Mouse (Mus musculus) midbrain, embryonic 10.5 days (tissue): ENCODE measurements around the gene Dgke. TPM values are rescaled to one million over a fixed set of nuclear protein-coding genes. Genes with fewer than 3 reads are reported as not detected.
A peak's percentile ranks its signal among the peaks of the same experiment; 100 is the strongest.
"Not testable (repeated sequence)": the region's sequence is repeated elsewhere in the genome, so short reads cannot be mapped to it uniquely, and the experiment has no call there.

ENCODE experiments used
- DNase-seq: peaks from one replicate; pipeline ENCODE4 v3.0.0-alpha.2; 2017; ENCODE audit warnings: low spot score
- H3K27ac ChIP-seq: fragments of 300-500 bp; sonication (generic); replicated peaks from 2 replicates; pipeline ENCODE4 v1.5.1; 2016; ENCODE audit warnings: mild to moderate bottlenecking
- H3K27me3 ChIP-seq: fragments of 300-500 bp; sonication (generic); 2 replicates; pipeline ENCODE4 v1.6.1; 2016; ENCODE audit warnings: low read depth, mild to moderate bottlenecking; ENCODE audit not compliant: poor library complexity, severe bottlenecking
- H3K36me3 ChIP-seq: fragments of 300-500 bp; sonication (generic); 2 replicates; pipeline ENCODE4 v1.6.1; 2016; ENCODE audit warnings: mild to moderate bottlenecking, moderate library complexity
- H3K4me1 ChIP-seq: fragments of 300-500 bp; sonication (generic); 2 replicates; pipeline ENCODE4 v1.6.1; 2016
- H3K4me3 ChIP-seq: fragments of 300-500 bp; sonication (generic); 2 replicates; pipeline ENCODE4 v1.5.1; 2016; ENCODE audit warnings: mild to moderate bottlenecking, moderate library complexity
- H3K9me3 ChIP-seq: fragments of 300-500 bp; sonication (generic); replicated peaks from 2 replicates; pipeline ENCODE4 v1.6.1; 2016; ENCODE audit warnings: mild to moderate bottlenecking
- WGBS: fragments of 180-500 bp; shearing (Covaris S2); methylation state at CpG from one replicate; pipeline ENCODE4 v1.1.7; 2016; 5-methylcytosine and 5-hydroxymethylcytosine counted together
- polyA plus RNA-seq: library from polyadenylated mRNA; unstranded; fragments of >200 nt; fragmentation: Nextera tagmentation; extraction: Ambion mirVana; gene quantifications from 2 replicates; pipeline ENCODE4 v1.2.1, GENCODE M21; 2016

The Dgke gene
- polyA plus RNA-seq, result 4.2 and 6.1 TPM in 2 replicates

GRCm38 (mm10) chr11:89066750-89067149 is at the start of gene Dgke:
Dgke (minus strand) TSS chr11:89066850.
- Histone ChIP-seq H3K27me3 (no peaks in the 10 kb centered on the region), H3K4me3 (no peak within 1 kb of the TSS), H3K27ac (no peak within 1 kb of the TSS; the same call in 1 of the 2 replicates), H3K4me1 (peaks cover 3% of the 10 kb centered on the region; the same call in 1 of the 2 replicates), H3K36me3 (no peaks in the 10 kb centered on the region), H3K9me3 (no peaks in the 10 kb centered on the region)
- WGBS, result 86% methylated on average over 1 of the region's 1 CpGs
- no peak for DNase-seq

- H3K4me3 ChIP-seq, result no peak overlapping the region
- WGBS, result 29% methylated on average over 12 of the region's 12 CpGs
- no peak overlapping the region for H3K27ac ChIP-seq
- H3K36me3 ChIP-seq, result no peaks in the 10 kb centered on the region
- peaks cover 5% of the 10 kb centered on the region for H3K4me1 ChIP-seq
- no peak for DNase-seq
- no peaks in the 10 kb centered on the region for H3K27me3 ChIP-seq
- H3K9me3 ChIP-seq, result no peaks in the 10 kb centered on the region
Measured at GRCm38 (mm10) chr11:89107180-89107807, 40.6 kb upstream of the Dgke start.

GRCm38 (mm10) chr11:89105823-89106222 is 39.2 kb upstream of the Dgke start:
- no peak overlapping the region for H3K27ac ChIP-seq
- H3K4me1 ChIP-seq, result peaks cover 8% of the 10 kb centered on the region
- peaks cover 11% of the 10 kb centered on the region; the same call in 1 of the 2 replicates for H3K27me3 ChIP-seq
- no peak overlapping the region for H3K4me3 ChIP-seq
- DNase-seq, result no peak
- H3K36me3 ChIP-seq, result no peaks in the 10 kb centered on the region
- 87% methylated on average over 11 of the region's 11 CpGs for WGBS
- no peaks in the 10 kb centered on the region for H3K9me3 ChIP-seq

GRCm38 (mm10) chr11:89105211-89105610 is 38.6 kb upstream of the Dgke start:
- Histone ChIP-seq H3K9me3 (no peaks in the 10 kb centered on the region), H3K27me3 (peaks cover 11% of the 10 kb centered on the region; the same call in 1 of the 2 replicates), H3K4me1 (peaks cover 14% of the 10 kb centered on the region), H3K4me3 (no peak overlapping the region), H3K27ac (no peak overlapping the region), H3K36me3 (no peaks in the 10 kb centered on the region)
- no peak for DNase-seq
- WGBS, result 91% methylated on average over 8 of the region's 8 CpGs

GRCm38 (mm10) chr11:89103166-89103565 is 36.5 kb upstream of the Dgke start:
- WGBS, result 87% methylated on average over 14 of the region's 14 CpGs
- H3K36me3 ChIP-seq, result no peaks in the 10 kb centered on the region
- peaks cover 11% of the 10 kb centered on the region; the same call in 1 of the 2 replicates for H3K27me3 ChIP-seq
- no peak for DNase-seq
- H3K27ac ChIP-seq, result no peak overlapping the region
- H3K4me1 ChIP-seq, result peaks cover 14% of the 10 kb centered on the region
- H3K4me3 ChIP-seq, result no peak overlapping the region
- no peaks in the 10 kb centered on the region for H3K9me3 ChIP-seq

DNA sequence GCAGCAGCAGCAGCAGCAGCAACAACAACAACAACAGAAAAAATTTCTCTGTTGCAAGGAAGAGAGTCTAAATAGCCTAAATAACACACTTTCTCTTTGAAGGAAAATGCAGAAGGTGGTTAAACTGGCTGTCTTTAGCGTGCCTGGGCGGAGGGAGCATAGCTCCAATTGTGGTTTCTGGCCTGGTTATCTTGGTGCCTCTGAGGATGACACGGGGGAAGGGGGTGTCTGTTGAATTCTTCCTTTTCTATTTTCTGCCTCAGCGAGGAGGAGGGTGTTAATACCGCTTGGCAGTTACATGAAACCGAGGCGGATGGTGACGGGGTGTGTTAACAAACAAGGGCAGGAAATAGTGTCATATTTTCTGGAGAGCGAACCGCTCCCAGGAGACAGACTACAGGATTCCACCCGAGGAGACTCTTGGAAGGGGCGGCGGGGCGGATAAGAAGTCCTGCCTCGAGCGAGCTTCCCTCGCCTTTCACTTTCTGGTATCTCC is 34.2 kb upstream of the Dgke start:
- 46% methylated on average over 17 of the region's 17 CpGs for WGBS
- H3K4me3 ChIP-seq, result peak overlapping the region; percentile 28; the same call in 1 of the 2 replicates
- H3K36me3 ChIP-seq, result no peaks in the 10 kb centered on the region
- no peaks in the 10 kb centered on the region for H3K9me3 ChIP-seq
- DNase-seq, result no peak
- peaks cover 11% of the 10 kb centered on the region; the same call in 1 of the 2 replicates for H3K27me3 ChIP-seq
- H3K27ac ChIP-seq, result no peak overlapping the region
- H3K4me1 ChIP-seq, result peaks cover 9% of the 10 kb centered on the region

- 2% methylated on average over 9 of the region's 9 CpGs for WGBS
- Histone ChIP-seq H3K27ac (no peak overlapping the region), H3K36me3 (no peaks in the 10 kb centered on the region), H3K27me3 (peaks cover 11% of the 10 kb centered on the region; the same call in 1 of the 2 replicates), H3K4me1 (peaks cover 9% of the 10 kb centered on the region), H3K9me3 (no peaks in the 10 kb centered on the region), H3K4me3 (peak overlapping the region; percentile 28; the same call in 1 of the 2 replicates)
- peak; percentile 83 for DNase-seq
Measured at GRCm38 (mm10) chr11:89100403-89100802, 33.8 kb upstream of the Dgke start.

DNA sequence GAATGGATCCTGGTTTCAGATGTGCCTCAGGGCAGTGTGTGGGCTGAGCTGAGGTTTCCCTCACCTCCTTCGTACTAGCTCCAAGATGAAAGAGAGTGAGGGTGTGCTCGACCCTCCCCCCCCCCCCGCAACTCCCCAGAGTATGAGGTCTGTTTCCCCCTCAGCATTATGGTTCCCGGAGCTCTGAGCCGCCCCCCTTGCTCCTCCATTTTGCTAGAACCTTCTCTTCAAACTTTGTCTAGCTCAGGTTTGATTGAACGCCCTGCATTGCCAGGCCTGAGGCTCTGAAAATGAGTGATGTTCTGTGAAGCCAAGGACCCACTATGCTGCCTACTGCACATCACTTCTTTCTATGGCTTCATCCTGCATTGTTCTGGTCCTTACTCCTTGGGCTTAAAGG is 32.3 kb upstream of the Dgke start:
- Histone ChIP-seq H3K4me3 (no peak overlapping the region), H3K36me3 (no peaks in the 10 kb centered on the region), H3K9me3 (no peaks in the 10 kb centered on the region), H3K27me3 (peaks cover 11% of the 10 kb centered on the region; the same call in 1 of the 2 replicates), H3K27ac (no peak overlapping the region), H3K4me1 (peaks cover 9% of the 10 kb centered on the region)
- DNase-seq, result no peak
- 87% methylated on average over 6 of the region's 6 CpGs for WGBS

- H3K27ac ChIP-seq, result no peak overlapping the region
- H3K36me3 ChIP-seq, result no peaks in the 10 kb centered on the region
- H3K27me3 ChIP-seq, result peaks cover 11% of the 10 kb centered on the region; the same call in 1 of the 2 replicates
- peaks cover 9% of the 10 kb centered on the region for H3K4me1 ChIP-seq
- no peak overlapping the region for H3K4me3 ChIP-seq
- DNase-seq, result no peak
- 86% methylated on average over 17 of the region's 17 CpGs for WGBS
- H3K9me3 ChIP-seq, result no peaks in the 10 kb centered on the region
Measured at GRCm38 (mm10) chr11:89098083-89098835, 31.6 kb upstream of the Dgke start.

DNA sequence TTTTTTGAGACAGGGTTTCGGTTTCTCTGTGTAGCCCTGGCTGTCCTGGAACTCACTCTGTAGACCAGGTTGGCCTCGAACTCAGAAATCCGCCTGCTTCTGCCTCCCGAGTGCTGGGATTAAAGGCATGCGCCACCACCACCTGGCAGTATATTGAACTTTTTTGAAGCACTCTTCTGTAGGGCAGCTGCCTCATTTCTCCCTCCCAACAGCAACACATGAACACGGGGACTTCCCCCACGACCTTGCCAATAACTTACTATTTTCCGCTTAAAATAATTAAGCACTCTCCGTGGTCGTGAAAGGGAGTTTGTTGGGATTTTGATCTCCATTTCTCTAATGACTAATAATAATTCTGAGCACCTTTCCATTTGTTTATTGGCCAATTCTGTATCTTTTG is 30.6 kb upstream of the Dgke start:
- not testable (repeated sequence) for H3K4me1 ChIP-seq, H3K4me3 ChIP-seq, H3K36me3 ChIP-seq, H3K9me3 ChIP-seq, DNase-seq, H3K27ac ChIP-seq
- H3K27me3 ChIP-seq, result peaks cover 11% of the 10 kb centered on the region; the same call in 1 of the 2 replicates
- 91% methylated on average over 10 of the region's 10 CpGs for WGBS

GRCm38 (mm10) chr11:89095306-89095705 is 28.7 kb upstream of the Dgke start:
- Histone ChIP-seq H3K27ac (no peak overlapping the region), H3K27me3 (no peaks in the 10 kb centered on the region), H3K9me3 (no peaks in the 10 kb centered on the region), H3K36me3 (no peaks in the 10 kb centered on the region), H3K4me3 (no peak overlapping the region), H3K4me1 (peaks cover under 1% of the 10 kb centered on the region; the same call in 1 of the 2 replicates)
- WGBS, result 81% methylated on average over 3 of the region's 3 CpGs
- DNase-seq, result no peak

DNA sequence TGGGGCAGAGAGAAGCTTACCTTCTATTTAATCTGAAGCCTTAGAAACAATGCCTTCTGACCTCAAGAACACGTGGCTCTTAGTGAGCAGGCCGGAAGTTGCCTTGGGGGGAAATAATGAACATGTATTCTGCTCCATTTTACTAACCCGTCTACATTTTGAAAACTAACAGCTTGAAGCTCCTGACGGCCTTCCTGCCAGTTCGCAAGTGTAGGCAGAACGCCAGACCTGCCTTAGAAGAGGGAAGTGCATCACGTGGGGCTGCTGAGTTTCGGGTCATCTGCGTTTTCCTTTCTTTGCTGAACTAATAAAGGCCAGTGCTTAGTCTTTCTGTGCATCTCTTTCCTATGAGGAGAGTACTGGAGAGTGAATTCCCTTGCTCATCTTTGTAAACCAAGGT is 26.1 kb upstream of the Dgke start:
- no peaks in the 10 kb centered on the region for H3K36me3 ChIP-seq
- H3K27ac ChIP-seq, result no peak overlapping the region
- DNase-seq, result no peak
- 85% methylated on average over 9 of the region's 9 CpGs for WGBS
- peaks cover 5% of the 10 kb centered on the region; the same call in 1 of the 2 replicates for H3K9me3 ChIP-seq
- no peaks in the 10 kb centered on the region for H3K27me3 ChIP-seq
- H3K4me3 ChIP-seq, result no peak overlapping the region
- no peaks in the 10 kb centered on the region for H3K4me1 ChIP-seq

DNA sequence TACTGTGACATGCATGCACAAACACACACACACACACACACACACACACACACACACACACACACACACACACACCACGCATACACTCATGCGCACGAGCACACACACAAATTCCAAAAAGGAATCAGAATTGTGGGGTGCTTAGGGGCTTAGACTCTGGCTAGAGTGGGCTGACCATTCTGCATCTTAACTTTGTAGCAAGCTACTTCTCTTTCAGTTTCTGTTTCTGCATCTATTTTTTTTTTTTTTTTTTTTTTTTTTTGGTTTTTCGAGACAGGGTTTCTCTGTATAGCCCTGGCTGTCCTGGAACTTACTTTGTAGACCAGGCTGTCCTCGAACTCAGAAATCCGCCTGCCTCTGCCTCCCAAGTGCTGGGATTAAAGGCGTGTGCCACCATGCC is 23.7 kb upstream of the Dgke start:
- DNase-seq, H3K27ac ChIP-seq, H3K36me3 ChIP-seq, H3K27me3 ChIP-seq, H3K4me1 ChIP-seq, H3K4me3 ChIP-seq, H3K9me3 ChIP-seq: not testable (repeated sequence)
- 93% methylated on average over 6 of the region's 7 CpGs for WGBS
